Mouse (Mus musculus) CH12.LX (cell line): ENCODE data around the gene Fbxw11.
A peak's percentile ranks its signal among the peaks of the same experiment; 100 is the strongest.

ENCODE experiments used
- CHD1 ChIP-seq: IDR thresholded peaks from 2 replicates; pipeline ENCODE4 v1.6.1; 2012; ENCODE audit warnings: low read depth, low read length, improper control_type of control experiment, inconsistent platforms
- CTCF ChIP-seq, 2 experiments: IDR thresholded peaks in 1 of 2; conservative IDR thresholded peaks in 1 of 2; 2 replicates each; pipeline ENCODE4 v1.5.1; 2011 to 2012; ENCODE audit warnings: low read depth in 2 of 2, low read length in 2 of 2, improper control_type of control experiment in 1 of 2, inconsistent platforms in 1 of 2, mild to moderate bottlenecking in 1 of 2, moderate library complexity in 1 of 2
- ELF1 ChIP-seq: IDR thresholded peaks from 2 replicates; pipeline ENCODE4 v1.6.1; 2014; ENCODE audit warnings: low read depth, mild to moderate bottlenecking, inconsistent platforms, low read length, improper control_type of control experiment
- EP300 ChIP-seq: IDR thresholded peaks from 2 replicates; pipeline ENCODE4 v1.6.1; 2011; ENCODE audit warnings: low read length, improper control_type of control experiment
- HCFC1 ChIP-seq: IDR thresholded peaks from 2 replicates; pipeline ENCODE4 v1.6.1; 2012; ENCODE audit warnings: low read depth, mild to moderate bottlenecking, inconsistent platforms, low read length, improper control_type of control experiment
- KAT2A ChIP-seq: IDR thresholded peaks from 2 replicates; pipeline ENCODE4 v1.6.1; 2012; ENCODE audit warnings: low read length, improper control_type of control experiment, inconsistent platforms; ENCODE audit not compliant: insufficient replicate concordance
- MAFK ChIP-seq: IDR thresholded peaks from 2 replicates; pipeline ENCODE4 v1.6.1; 2011; ENCODE audit warnings: low read length, improper control_type of control experiment; ENCODE audit not compliant: insufficient replicate concordance
- MAX ChIP-seq: IDR thresholded peaks from 2 replicates; pipeline ENCODE4 v1.6.1; 2011; ENCODE audit warnings: low read length, improper control_type of control experiment
- MYC ChIP-seq: IDR thresholded peaks from 2 replicates; pipeline ENCODE4 v1.6.1; 2011; ENCODE audit warnings: low read depth, mild to moderate bottlenecking, improper control_type of control experiment, low read length
- POLR2A ChIP-seq: IDR thresholded peaks from 2 replicates; pipeline ENCODE4 v1.6.1; 2011; ENCODE audit warnings: low read depth, mild to moderate bottlenecking, improper control_type of control experiment, low read length
- POLR2AphosphoS2 ChIP-seq: IDR thresholded peaks from 2 replicates; pipeline ENCODE4 v1.6.1; 2011; ENCODE audit warnings: low read depth, low read length, improper control_type of control experiment
- TCF12 ChIP-seq: IDR thresholded peaks from 2 replicates; pipeline ENCODE4 v1.6.1; 2014; ENCODE audit warnings: low read depth, mild to moderate bottlenecking, inconsistent platforms, low read length, improper control_type of control experiment
- ZNF384 ChIP-seq: IDR thresholded peaks from 2 replicates; pipeline ENCODE4 v1.6.1; 2012; ENCODE audit warnings: low read depth, low read length, improper control_type of control experiment, inconsistent platforms

GRCm38 (mm10) chr11:32607319-32607718 is 35.2 kb upstream of the Fbxw11 start:
- TF ChIP-seq POLR2A (no peak), MAX (no peak), POLR2AphosphoS2 (no peak), MAFK (no peak), HCFC1 (no peak), ELF1 (no peak), CTCF (conservative IDR thresholded peaks at IDR 0.05 in 1 of 2, IDR thresholded peaks at IDR 0.05 in 1 of 2; ENCODE audit: low read depth in 2 of 2, low read length in 2 of 2) (no peak), KAT2A (no peak), EP300 (no peak), TCF12 (no peak), MYC (no peak), CHD1 (no peak), ZNF384 (peak; percentile 50)
